Mouse (Mus musculus) cerebellum, adult 9-11 months (tissue): Measurements from ENCODE around the gene Akt1.
A peak's percentile ranks its signal among the peaks of the same experiment; 100 is the strongest.

Experiments
- DNase-seq: peaks from one replicate; pipeline ENCODE4 v3.0.0; 2022

Akt1 gene

DNA sequence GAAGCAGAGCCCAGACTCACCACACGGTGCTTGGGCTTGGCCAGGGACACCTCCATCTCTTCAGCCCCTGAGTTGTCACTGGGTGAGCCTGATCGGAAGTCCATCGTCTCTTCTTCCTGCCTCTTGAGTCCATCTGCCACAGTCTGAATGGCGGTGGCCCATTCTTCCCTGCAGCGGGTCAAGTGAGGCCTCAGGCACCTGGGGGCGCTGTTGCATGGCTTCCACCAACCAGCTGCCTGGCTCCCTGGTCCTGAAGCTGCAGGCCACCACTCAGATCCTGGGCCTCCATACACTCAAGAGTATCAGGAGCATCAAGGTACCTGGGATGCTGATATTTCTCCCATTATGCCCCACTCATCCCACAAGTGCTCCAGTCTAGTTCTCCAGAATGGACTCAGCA is 15.6 kb downstream of the Akt1 start:
- DNase-seq = peak; percentile 73

DNA sequence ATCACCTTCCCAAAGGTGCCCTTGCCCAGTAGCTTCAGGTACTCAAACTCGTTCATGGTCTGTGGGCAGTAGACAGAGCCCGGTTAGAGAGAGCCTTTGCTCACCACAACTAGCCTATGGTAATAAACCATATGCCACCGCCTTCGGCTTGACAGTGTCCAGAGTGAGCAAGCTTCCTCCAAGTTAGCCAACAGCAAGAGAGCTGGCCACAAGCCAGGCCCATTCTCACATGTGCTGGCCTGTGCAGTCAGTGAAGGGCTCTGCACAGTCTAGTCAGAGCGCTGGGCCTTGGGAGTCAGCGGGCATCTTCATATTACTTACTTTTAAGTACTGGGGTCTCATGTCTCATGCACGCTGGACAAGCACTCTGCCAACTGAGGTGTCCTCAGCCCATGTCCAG is 16.1 kb downstream of the Akt1 start:
- peak; percentile 78 for DNase-seq

DNA sequence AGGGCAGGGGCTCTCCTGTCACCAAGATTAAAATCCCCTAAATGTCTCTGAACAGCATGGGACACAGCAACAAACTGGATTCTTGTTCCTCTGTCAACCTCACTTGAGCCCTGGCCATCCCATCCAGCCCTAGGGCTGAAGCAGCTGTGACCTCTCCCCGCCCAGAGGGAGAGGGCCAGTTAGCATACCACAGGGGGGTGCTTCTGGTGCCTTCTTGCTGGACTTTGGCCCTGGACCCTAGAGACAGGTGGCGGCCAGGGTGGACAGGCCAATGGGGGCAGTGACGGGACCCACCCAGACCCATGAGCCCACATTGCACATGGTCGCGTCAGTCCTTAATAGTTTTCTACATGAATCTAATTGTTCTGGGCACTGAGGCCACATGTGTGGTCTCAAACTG is 20.6 kb downstream of the Akt1 start:
- DNase-seq = no peak

DNA sequence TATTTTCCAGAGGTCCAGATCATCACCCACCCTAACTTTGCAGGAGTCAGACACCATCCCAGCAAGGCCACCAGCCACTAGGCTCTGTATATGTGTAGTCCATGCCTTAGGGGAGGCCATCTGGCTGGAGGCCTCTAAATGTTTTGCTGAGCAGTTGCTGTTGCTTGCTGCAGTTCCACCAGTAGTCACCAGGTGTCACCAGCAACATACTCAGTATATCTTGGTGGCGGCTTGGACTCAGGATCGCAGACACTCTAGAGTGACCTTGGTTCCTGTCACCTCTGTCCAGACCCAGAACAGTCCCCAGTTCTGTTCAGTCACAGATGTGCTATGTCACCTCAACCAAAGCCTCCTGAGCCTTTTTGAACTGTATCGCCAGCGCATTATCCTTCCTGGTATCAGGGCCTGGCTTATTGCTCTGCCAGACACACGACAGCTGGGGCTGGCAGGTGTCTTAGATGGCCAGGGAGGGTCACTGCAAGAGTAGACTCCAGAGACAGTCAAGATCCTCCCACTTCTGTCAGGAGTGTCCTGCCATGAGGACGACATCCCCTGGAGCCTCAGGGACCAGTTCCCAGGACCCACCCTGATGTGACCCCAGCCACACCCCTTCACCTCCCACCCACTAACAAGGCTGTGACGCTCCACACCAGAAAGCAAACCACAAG is 21.4 kb downstream of the Akt1 start:
- DNase-seq = peak; percentile 88

DNA sequence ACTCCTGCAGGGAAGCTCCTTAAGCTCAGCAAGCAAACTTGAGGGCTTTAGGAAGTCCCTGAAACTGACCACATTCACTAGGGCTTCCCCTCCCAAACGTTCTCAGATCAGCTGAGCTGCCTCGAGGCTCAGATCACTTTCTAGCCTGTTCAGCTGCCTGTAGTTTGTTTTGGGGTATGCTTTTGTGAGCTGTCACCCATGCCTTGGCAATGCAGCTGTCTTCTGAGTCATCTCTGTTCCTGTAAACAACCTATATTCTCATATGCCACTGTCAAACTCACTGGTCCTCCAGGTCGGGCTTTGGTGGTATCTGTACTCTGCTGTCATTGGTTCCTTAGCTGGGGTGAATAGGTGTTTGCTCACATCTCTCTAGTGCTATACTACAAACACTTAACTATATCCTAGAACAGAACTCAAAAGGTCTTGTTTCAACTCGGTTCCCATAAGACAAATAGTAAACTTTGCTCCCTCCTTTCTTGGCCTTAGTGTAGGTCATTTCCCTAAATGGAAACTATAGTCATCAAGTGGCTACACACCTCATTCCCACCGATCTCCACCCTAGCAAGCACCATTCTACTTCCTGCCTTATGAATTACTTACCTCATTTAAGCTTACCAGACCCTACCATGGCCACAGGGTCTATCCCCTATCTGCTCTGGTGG is 22.8 kb downstream of the Akt1 start:
- no peak for DNase-seq

DNA sequence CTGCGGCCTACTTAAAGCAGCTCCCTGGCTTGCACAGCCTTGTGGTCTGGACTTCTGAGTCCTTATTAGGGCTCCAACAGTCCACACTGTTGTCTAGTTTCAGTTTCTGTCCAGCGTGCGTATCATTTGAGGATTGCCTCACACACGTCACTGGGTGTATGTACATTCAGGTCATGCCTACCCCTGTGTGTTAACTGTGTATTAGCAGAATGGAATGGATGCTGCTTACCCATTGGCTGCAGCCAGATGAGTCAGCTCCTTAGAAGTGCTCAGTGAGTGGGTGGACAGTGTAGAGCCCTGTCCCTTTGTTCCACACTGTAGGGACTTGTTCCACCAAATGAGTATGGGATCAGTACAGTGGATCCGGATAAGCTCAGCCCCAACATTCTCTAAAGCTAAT is 26.6 kb downstream of the Akt1 start:
- DNase-seq = no peak

DNA sequence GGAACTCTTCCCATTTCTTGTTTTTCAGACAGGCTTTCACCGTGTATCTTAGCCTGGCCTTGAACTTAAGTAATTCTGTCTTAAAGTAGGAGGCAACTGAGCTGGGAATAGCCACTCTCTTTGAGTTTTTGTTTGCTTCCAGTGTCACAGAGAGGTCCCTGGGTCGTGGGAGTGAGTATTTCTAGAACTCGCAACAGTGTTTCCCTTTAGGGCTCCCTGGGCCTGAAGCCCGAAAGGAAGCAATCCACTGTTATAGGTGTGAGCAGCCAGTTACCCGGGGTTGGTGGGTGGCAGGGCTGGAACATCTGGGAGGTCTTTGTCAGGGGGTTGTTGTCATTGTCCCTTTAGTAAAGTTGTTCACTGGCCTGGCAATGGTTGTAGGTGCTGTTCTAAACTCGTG is 28.5 kb downstream of the Akt1 start:
- DNase-seq = no peak

DNA sequence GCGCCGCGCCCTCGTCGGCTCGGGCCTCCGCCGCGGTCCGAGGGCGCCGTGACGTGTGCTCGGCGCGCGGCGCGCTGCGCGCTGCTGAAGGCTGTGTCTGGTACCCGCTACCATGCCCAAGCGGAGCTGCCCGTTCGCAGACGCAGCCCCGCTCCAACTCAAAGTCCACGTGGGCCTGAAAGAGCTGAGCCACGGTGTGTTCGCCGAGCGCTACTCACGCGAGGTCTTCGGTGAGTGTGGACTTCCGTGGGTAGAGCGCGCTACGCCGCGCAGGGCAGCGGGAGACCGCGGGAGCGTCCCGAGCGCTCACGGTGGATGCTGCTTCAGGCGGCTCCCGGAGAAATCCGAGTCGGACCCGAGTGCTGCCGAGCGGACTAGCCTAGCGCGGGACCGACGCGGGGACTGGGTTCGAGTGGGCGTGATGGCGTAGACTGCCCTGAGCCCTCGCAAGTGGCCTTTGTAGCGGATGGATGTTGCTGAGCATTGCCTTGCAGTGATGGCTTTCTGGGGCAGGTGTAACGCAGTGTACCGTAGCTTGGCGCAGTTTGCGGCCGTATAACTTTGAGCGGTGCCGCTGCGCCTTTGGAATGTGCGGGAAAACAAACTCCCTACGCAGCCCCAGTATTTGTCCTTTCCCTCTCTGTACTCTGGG is 29.7 kb downstream of the Akt1 start:
- DNase-seq = no peak

DNA sequence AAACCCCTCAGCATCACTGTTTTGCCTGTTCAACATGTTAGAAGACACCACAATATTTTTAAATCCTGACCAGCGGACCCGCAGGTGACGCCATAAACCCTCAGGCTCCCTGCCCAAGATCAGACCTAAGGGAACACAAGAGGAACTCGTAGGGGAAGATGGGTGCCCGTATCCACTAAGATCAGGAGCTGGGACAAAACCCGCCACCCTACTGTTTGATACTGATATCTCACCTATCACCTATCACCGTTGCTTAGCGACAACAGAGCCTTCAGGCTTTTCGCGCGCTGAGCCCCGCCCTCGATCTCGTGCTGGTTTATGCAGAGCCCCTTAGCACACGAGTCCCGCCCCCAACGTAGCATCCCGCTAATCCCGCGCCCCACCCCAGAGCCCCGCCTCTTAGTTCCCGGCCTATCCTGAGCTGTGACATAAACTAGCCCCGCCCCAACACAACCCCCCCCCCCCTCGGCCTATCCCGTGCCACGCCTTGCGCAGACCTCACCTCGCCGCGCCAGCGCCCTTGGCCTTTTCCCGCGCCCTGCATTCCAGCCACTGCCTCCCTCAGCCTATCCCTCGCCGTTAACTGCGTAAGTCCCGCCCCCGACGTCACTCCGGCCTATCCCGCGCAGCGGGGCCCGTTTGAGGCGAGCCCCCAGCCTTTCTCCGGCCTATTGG is 30.4 kb downstream of the Akt1 start, which contains the start of gene Siva1:
Siva1 (plus strand) TSS at position 500 of the 675 bp plus-strand sequence.
- DNase-seq = peak; percentile 100

DNA sequence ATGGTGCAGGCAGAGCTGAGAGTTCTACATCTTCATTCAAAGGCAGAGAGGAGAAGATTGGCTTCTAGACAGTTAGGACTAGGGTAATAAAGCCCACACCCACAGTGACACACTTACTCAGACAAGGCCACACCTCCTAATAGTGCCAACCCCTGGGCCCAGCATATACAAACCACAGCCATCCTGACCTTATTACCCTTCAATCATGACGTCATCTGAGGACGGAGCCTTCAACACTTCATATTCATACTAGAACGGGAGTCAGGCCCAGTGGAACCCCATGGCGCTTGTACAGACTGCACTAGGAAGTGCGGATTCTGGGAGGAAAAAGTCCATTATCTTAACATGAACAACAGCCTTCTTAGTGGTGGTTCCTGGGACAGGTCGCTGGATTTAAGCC is 31.6 kb downstream of the Akt1 start:
- DNase-seq = peak; percentile 69

DNA sequence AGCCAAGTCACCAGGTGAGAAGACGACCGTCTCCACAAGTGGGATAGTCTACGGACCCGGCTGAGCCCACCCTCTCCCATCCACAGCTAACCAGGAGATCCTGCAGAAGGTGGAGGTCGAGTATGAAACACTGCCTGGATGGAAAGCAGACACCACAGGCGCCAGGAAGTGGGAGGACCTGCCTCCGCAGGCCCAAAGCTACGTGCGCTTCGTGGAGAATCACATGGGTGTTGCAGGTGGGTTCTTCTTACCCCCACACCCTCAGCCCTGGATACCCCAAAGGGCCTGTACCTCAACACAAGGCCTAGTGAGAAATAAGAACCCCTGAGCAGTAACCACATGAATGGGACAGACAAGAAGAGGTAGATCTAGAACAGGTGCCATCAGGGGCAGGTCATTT is 35.2 kb downstream of the Akt1 start:
- no peak for DNase-seq

DNA sequence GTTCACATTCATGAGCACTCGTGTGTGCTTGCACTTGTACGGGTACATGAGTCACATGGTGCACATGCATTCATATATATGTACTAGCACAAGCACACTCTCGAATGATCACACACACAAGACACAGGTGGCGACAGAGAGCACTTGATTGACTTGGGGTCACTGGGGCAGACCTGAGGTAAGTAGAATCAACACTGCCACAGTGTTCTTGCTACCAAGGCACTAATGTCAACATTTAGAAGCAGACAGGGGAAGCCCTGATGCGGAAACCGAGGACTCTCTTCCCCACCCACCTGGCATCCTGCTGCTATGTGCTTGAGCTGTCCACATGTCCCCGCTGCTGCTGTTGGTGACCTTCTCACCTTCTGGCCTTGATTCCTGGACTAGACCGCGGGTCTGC is 41.0 kb downstream of the Akt1 start:
- no peak for DNase-seq

DNA sequence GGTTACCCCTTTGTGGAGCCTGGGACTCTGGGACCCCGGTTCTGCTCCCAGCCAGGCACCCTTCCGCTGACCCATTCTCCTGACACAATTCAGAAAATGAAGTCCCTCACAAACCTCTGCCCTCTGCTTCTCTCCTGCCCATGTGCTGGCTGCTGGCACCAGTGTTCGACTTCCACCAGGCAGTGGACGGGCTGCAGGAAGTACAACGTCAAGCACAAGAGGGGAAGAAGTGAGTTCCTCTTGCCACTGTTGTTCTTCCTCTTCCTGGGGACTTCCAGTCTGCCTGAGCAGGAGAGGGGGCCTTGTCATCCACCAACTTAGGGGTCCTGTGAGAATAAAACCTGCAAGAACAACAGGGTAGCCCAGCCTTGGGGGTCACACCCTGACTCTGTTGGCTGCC is 41.8 kb downstream of the Akt1 start:
- no peak for DNase-seq

DNA sequence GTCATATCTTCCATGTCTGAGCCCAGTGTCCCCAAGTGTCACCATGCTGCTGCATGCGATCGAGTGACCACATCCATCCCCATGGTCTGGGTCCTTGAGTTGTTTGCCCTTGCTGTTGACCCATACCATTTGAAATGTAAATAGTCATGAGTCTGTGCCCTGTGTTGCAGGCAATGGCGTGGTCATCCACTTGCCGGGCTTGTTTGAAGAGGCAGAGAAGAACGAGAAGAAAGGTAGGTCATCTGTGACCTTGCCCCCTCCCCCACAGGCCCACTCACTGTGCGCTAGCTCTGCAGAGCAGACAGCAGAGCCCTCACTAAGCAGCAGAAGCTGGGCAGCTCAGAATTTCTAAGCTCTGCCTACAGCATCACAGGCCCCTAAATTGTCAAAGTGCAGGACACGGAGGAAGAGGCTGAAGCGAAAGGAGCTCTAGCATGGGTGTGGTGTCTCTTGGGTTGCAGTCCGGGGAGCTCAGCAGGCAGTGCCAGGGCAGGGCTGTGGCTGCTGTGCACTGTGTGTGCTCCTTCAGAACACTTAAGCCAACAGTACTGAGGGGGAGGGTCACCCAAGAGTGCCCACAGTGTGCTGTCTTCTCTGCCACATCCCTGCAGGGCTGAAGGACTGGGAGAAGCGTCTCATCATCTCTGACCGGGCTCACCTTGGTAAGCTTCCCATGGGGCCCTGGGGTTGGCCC is 42.5 kb downstream of the Akt1 start:
- no peak for DNase-seq

DNA sequence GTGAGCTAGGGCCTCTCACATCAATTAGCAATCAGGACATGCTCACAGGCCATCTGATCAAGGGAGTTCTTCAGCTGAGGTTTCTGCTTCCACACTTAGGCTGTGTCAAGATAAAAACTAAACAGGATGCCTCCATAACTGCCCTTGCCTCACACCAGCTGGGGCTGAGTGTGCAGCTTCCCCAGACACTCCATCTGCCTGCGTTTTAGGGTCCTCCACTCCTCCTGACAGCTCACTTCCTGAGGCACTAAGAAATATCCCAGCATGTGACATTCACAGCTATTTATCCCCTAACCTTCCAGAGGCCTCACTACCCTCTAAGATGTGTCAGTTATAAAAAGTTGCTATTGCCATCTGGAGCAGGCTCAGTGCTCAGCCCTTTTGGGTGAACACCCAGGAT is 43.2 kb downstream of the Akt1 start:
- DNase-seq = no peak

DNA sequence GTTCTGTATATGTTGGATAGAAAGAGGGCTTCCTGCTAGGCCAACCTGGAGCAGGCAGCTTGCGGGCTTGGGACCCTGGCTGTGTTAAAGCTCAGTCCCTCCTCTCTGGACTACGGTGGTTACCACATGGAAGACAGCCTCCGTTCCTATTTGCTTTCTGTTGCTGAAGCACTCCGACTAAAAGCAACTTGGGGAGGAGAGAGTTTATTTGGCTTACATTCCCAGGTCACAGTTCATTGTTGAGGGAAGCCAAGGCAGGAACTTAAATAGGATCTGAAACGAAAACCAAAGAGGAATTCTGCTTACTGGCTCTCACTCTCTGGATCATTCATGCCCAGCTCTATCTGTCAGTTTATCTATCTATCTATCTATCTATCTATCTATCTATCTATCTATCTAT is 43.9 kb downstream of the Akt1 start:
- DNase-seq = no peak

DNA sequence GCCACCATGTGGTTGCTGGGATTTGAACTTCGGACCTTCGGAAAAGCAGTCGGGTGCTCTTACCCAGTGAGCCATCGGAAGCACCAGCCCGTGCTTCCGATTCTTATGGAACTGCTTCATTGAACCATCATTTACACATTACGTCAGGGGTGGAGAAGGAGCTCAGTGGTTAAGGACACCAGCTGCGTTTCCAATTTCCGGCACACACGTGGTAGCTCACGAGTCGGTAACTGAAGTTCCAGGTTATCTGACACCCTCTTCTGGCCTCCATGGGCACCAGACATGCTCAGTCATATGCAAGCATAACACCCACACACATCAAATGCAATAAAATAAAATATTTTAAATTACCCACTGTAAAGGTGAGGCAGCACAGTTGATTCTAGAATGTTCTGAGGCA is 44.7 kb downstream of the Akt1 start:
- no peak for DNase-seq

DNA sequence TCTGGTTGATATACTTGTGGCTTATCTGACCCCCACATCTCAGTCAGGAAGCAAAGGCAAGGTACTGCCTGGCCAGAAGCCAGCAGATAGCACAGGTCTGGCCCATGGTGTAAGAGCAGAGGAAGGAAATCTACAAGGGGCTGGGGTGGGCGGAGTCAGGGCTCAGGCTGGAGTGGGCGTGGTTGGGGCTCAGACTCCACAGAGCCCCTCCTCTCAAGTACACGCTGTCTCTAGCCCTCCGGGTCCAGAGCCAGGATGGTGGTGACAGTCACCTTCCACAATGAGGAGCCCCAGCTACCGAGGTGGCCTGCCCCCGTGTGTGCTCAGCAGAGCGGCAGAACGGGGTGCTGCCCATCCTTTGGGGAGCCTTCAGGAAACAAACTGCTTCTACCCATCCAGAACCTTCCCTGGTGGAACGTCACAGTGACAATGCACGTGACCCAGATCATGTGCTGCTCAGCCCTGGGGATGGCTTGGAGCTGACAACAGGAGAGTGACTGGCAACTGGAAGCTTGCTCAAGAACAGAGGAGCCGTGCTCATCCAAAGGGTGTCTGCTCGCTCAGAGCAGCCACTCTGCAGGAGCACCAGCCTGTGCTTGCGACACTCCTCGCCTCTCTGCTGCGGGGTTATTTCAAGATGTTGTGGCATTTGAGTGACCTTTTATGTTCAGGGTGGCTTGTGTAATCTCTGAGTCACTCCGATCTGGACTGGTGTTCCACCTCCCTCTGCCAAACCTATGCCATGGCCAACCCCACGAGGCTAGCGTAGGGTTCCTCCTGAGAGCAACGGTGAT is 45.6 kb downstream of the Akt1 start:
- DNase-seq = peak; percentile 68

DNA sequence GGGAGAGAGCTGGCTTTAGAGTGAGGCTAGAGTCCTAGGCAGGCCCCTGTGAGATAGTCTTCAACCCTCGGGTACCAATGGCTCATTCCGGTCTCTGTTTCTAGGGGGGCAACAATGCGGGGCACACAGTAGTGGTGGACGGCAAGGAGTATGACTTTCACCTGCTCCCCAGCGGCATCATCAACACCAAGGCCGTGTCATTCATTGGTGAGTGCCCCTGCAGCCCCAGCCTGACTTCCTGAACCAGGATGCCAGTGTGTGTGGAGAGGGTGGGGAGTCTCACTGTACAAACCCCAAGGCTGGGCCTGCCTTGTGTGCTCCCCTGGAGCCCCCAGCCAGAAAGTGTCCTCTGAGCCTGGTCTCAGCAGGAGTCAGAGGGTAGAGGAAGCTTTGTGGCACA is 46.5 kb downstream of the Akt1 start:
- no peak for DNase-seq

DNA sequence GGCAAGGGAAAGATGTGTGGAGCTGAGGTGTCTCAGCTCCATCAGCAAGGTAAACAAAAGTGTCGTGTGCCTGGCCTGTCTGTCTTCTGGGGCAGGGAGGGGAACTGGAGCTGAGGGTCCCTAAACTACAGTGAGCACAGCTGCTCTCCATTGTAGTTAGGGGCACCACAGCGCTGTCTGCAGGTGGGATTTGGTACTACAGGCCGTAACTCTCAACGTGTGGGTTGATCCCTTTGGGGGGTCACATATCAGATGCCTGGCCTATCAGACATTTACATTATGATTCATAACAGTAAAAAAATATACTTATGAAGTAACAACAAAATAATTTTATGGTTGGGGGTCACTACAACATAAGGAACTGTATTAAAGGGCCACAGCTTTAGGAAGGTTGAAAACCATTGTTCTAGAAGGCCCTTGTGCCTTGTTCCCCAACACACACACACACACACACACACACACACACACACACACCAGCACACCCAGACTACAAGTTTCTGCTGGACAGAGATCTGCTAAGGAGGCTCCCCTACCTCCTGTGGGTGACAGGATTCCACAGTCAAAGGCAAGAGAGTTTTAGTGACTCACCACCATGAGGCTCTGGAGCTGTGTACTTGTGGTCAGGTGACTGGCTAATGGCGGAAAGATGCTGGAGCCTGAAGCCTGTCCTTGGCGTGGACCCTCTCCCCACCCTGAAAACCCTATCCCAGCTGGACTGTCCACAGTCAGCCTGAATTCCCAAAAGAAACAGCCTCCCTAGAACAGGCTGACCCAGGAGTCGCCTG is 47.4 kb downstream of the Akt1 start:
- DNase-seq = no peak

DNA sequence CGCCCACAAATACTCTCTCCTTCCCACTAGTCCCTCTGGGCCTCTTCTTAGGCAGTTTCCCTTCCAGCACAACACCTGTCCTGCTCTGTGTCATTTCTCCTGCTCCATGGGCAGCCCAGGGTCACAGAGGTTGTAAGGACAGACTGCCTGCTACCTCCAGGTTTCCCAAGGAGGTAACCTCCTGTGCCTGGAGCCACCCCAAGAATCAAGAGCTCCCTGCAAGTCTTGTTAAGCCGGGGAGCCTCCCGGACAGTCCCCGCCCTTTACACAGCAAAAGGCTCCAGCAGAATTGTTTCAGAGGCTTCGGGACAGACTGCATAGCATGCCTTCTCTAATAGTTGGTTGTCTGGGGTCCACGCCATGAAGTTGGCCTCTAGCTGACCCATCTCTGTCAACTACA is 48.2 kb downstream of the Akt1 start:
- DNase-seq = no peak

DNA sequence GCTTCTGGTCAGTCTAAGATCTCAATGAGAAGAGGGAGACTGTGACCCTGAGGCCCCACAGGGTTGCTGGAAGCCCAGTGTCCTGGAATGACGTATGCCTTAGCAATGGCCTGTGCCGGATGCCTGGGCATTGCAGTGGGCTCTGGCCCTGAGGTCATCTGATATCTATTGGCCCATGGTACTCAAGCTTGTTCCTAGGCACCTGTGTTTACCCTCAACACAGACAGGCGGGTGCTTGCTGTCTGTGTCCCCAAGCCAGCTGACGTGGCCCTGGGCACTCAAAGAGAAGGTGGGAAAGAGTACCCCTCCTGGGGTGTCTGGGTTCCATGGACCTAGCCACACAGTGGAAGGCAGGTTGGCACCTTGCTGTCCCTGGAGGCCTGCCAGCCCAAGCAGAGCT is 49.0 kb downstream of the Akt1 start:
- no peak for DNase-seq
